Mouse (Mus musculus) midbrain, embryonic 15.5 days (tissue): ENCODE data around the gene CT030661.1. TPM values are rescaled to one million over a fixed set of nuclear protein-coding genes. Genes with fewer than 3 reads are reported as not detected.
"Not testable (repeated sequence)": the region's sequence is repeated elsewhere in the genome, so short reads cannot be mapped to it uniquely, and the experiment has no call there.

ENCODE experiments used
- ATAC-seq: fragments of 200-750 bp; cut with Nextera tagmentation; replicated peaks from 2 replicates; pipeline ENCODE4 v1.8.0; 2017; ENCODE audit warnings: moderate TSS enrichment
- H3K27ac ChIP-seq: fragments of 300-500 bp; sonication (generic); 2 replicates; pipeline ENCODE4 v1.5.1; 2015; ENCODE audit warnings: mild to moderate bottlenecking, inconsistent platforms
- H3K27me3 ChIP-seq: fragments of 300-500 bp; sonication (generic); replicated peaks from 2 replicates; pipeline ENCODE4 v1.6.1; 2015; ENCODE audit warnings: inconsistent platforms
- H3K36me3 ChIP-seq: fragments of 300-500 bp; sonication (generic); replicated peaks from 2 replicates; pipeline ENCODE4 v1.6.1; 2015; ENCODE audit warnings: inconsistent platforms
- H3K4me1 ChIP-seq: fragments of 300-500 bp; sonication (generic); 2 replicates; pipeline ENCODE4 v1.6.1; 2015; ENCODE audit warnings: inconsistent platforms
- H3K4me2 ChIP-seq: fragments of 300-500 bp; sonication (generic); 2 replicates; pipeline ENCODE4 v1.6.1; 2015; ENCODE audit warnings: inconsistent platforms, mild to moderate bottlenecking, moderate library complexity
- H3K4me3 ChIP-seq: fragments of 300-500 bp; sonication (generic); 2 replicates; pipeline ENCODE4 v1.5.1; 2015; ENCODE audit warnings: mild to moderate bottlenecking, inconsistent platforms
- H3K9ac ChIP-seq: fragments of 300-500 bp; sonication (generic); 2 replicates; pipeline ENCODE4 v1.6.1; 2015; ENCODE audit warnings: mild to moderate bottlenecking, inconsistent platforms
- H3K9me3 ChIP-seq: fragments of 300-500 bp; sonication (generic); 2 replicates; pipeline ENCODE4 v1.6.1; 2016; ENCODE audit warnings: inconsistent platforms
- WGBS: fragments of 180-500 bp; shearing (Covaris S2); methylation state at CpG from one replicate; pipeline ENCODE4 v1.1.7; 2015; ENCODE audit warnings: mixed read lengths; 5-methylcytosine and 5-hydroxymethylcytosine counted together
- polyA plus RNA-seq: library from polyadenylated mRNA; unstranded; fragments of >200 nt; fragmentation: Nextera tagmentation; extraction: Ambion mirVana; gene quantifications from 2 replicates; pipeline ENCODE4 v1.2.1, GENCODE M21; 2015

Gene CT030661.1
- 9.9 and 12.4 TPM in 2 replicates for polyA plus RNA-seq

DNA sequence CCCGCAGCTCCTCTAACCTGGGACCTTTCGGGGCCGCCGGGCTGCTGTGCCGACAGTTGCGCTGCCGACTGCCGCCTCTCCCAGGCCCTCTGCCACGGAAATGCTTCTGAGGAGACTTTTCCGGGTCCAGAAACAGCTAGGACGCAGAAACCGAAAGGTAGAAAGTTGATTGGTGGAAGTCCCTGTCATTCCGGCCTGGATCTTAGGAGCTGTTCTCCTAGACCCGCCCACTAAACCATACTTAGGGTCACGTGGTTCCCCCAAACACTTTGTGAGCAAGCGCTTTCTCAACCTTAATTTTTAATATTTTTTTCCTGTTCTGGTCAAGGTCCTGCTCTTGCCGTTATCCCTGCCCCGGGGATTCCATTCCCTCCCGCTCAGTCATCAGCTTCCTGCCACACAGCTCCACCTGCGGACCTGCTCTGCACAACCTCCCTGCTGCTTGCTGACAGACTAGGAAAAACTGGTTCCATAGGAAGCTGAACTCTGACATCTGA is at the start of gene CT030661.1:
Gene CT030661.1 (minus strand): TSS at position 108 of the 497 bp plus-strand sequence.
- not testable (repeated sequence) for H3K9me3 ChIP-seq, H3K4me1 ChIP-seq, H3K36me3 ChIP-seq, H3K27me3 ChIP-seq
- peak; percentile 99 for ATAC-seq
- peak within 1 kb of the TSS; percentile 67 for H3K9ac ChIP-seq
- H3K4me2 ChIP-seq, result peak within 1 kb of the TSS; percentile 56
- 0% methylated on average over 20 of the region's 20 CpGs for WGBS
- peak within 1 kb of the TSS; percentile 74 for H3K4me3 ChIP-seq
- peak within 1 kb of the TSS; percentile 80 for H3K27ac ChIP-seq

DNA sequence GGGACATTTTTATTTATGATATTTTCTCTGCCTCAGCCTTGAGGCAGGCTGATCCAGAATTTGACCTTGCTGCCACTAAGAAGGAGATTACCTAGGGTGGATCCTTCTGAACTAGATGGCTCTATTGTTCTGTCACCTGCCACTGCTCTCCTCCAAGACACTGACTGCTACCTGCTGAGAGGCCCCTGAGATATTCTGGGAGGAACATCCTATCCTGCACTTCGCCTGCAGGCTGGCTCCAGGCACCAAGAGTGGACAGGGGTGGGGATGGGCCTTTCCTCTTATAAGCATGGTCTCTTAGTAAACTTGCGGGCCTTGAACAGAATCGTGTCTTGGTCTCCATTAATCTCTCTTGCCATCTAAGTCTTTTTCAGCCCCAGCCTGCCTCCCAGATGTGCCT is 49.3 kb upstream of the CT030661.1 start:
- 100% methylated on average over 3 of the region's 3 CpGs for WGBS
- Histone ChIP-seq H3K27me3 (no peaks in the 10 kb centered on the region), H3K36me3 (peaks cover 13% of the 10 kb centered on the region), H3K4me3 (no peak overlapping the region), H3K9me3 (peaks cover 9% of the 10 kb centered on the region; the same call in 1 of the 2 replicates), H3K27ac (no peak overlapping the region), H3K4me1 (peaks cover 17% of the 10 kb centered on the region), H3K9ac (no peak overlapping the region), H3K4me2 (no peak overlapping the region)
- ATAC-seq, result no peak

DNA sequence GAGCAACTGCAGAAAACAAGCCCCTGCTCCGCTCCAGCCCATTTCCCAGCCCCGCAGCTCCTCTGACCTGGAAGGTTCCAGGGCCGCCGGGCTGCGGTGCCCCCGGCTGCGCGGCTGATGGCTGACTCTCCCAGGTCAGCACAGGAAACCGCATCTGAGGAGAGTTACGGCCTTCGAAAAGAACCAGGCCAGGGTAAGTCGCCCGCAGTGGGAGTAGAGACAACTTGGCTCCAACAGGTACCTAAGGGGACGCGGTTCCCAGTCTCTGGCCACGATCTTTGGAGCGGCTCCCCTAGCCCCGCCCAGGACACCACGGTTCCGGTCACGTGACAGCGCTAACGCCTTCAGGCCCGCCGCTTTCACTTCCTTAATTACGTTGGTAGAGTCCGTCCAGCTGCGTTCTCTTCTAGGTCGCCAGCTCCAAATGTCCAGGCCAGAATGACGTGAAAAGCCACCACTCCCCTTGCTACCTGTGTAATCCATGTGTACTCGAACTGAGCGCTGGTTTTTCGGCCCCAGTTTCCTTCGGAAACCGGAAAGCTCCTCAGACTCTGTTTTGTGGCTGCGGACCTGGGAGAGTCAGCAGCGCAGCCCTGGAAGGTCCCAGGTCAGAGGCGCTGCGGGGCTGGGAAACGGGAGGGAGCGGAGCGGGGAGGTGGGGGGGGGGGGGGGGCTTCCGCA is 46.6 kb upstream of the CT030661.1 start, which contains the start of the genes Zfp944 and Zfp758:
Gene Zfp944 (minus strand): TSS at position 300 of the 681 bp plus-strand sequence.
Gene Zfp758 (plus strand): TSS at position 353 of the 681 bp plus-strand sequence.
- under 1% methylated on average over 34 of the region's 43 CpGs for WGBS
- Histone ChIP-seq H3K4me1 (peaks cover 17% of the 10 kb centered on the region), H3K4me3 (peak within 1 kb of the TSS; percentile 62)

DNA sequence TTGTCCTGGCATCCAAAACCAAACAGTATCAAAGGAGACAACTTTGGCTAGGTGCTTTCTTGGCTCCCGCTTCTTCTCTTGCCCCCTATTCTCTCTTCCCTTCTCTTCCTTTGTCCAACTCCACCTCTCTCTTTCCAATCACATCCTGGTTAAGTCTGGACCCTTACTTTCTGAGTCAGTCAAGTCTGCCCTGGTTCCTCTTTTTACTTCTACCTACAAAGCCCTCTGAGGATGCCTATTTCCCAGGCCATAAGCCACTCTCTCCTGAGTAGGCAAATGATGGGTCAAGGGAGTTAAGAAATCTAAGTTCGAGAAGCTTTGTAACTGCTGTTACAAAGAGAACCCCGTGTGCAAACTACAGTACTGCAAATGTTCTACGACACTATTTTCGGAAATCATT is 45.9 kb upstream of the CT030661.1 start:
- no peak overlapping the region for H3K27ac ChIP-seq
- peak; percentile 31 for ATAC-seq
- peak overlapping the region; percentile 62 for H3K4me3 ChIP-seq
- no peaks in the 10 kb centered on the region for H3K27me3 ChIP-seq
- H3K4me1 ChIP-seq, result peaks cover 17% of the 10 kb centered on the region
- peak overlapping the region; percentile 61 for H3K9ac ChIP-seq
- H3K36me3 ChIP-seq, result 0 out of 2 replicates have a peak, but pooled peaks cover 7% of the 10 kb centered on the region
- H3K4me2 ChIP-seq, result peak overlapping the region; percentile 65
- peaks cover 3% of the 10 kb centered on the region; the same call in 1 of the 2 replicates for H3K9me3 ChIP-seq
- WGBS, result 34% methylated on average over 5 of the region's 5 CpGs

More for the DNA sequence above, 46.6 kb upstream of the CT030661.1 start, which contains the start of the genes Zfp944 and Zfp758:
- not testable (repeated sequence) for H3K36me3 ChIP-seq, H3K9me3 ChIP-seq, H3K27me3 ChIP-seq
- peak within 1 kb of the TSS; percentile 65 for H3K4me2 ChIP-seq
- peak within 1 kb of the TSS; percentile 77 for H3K27ac ChIP-seq
- peak; percentile 97 for ATAC-seq
- peak within 1 kb of the TSS; percentile 61 for H3K9ac ChIP-seq

DNA sequence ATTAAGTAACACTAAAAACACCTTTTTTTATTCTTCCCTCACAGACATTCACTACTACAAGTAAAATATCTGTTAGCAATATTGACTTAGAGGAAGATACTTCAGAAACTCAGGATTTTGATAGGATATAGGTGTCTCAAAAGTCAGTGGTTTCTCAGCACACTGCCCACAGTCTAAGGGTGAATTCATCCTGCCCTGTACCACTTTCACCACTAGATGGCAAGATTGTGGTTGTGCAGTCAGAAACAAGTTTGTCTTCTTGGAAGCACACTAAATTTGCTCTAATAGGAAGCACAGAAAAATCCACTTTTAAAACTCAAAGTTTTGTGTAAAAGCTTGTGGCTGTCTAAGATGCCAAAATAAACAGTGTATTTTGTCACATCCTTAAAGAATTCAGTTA is 38.2 kb upstream of the CT030661.1 start:
- Histone ChIP-seq H3K9ac (no peak overlapping the region), H3K27ac (no peak overlapping the region), H3K27me3 (no peaks in the 10 kb centered on the region), H3K4me3 (no peak overlapping the region), H3K4me1 (no peaks in the 10 kb centered on the region), H3K9me3 (no peaks in the 10 kb centered on the region), H3K36me3 (0 out of 2 replicates have a peak, but pooled peaks cover 13% of the 10 kb centered on the region), H3K4me2 (no peak overlapping the region)
- ATAC-seq, result no peak

DNA sequence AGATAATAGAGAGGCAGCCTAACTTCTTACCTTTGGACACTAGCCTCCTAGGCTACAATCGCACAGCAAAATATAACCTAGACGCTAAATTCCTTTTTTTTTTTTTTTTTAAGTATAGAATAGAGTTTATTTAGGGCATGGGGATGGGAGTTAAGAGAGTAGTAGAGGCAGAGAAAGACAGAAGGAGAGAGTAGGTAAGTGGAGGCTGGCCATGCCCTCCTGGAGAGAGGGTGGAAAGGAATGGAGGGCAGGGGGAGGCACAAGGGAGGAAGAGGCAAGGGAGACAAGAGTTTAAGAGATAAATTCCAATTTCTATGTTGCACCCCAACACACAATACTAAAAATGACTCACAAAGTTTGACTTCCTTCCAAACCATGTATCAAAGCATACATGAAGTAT is 610 bp upstream of the CT030661.1 start:
- H3K27me3 ChIP-seq, H3K36me3 ChIP-seq, H3K4me1 ChIP-seq, ATAC-seq, H3K9me3 ChIP-seq: not testable (repeated sequence)
- H3K9ac ChIP-seq, result peak overlapping the region; percentile 44; the same call in 1 of the 2 replicates
- H3K27ac ChIP-seq, result peak overlapping the region; percentile 80
- H3K4me2 ChIP-seq, result peak overlapping the region; percentile 56
- WGBS, result 20% methylated on average over 2 of the region's 2 CpGs
- peak overlapping the region; percentile 74 for H3K4me3 ChIP-seq

DNA sequence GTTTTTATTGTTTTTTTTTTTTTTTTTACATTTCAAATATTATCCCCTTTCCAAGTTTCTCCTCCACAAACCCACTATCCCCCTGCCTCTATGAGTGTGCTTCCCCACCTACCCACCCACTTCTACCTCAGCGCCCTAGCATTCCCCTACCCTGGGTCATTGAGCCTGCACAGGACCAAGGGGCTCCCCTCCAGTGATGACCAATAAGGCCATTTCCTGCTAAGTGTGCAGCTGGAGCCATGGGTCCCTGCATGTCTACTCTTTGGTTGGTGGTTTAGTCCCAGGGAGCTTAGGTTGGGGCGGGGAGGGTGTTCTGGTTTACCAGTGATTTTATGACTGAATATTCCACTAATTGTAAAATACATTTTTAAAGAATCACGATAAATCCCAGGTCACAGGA is 418 bp downstream of the CT030661.1 start:
- not testable (repeated sequence) for H3K4me1 ChIP-seq, H3K27me3 ChIP-seq, H3K9me3 ChIP-seq, H3K36me3 ChIP-seq
- ATAC-seq, result peak; percentile 82
- peak overlapping the region; percentile 74 for H3K4me3 ChIP-seq
- H3K27ac ChIP-seq, result peak overlapping the region; percentile 80
- peak overlapping the region; percentile 67 for H3K9ac ChIP-seq
- WGBS, result 0% methylated on average over 3 of the region's 3 CpGs
- peak overlapping the region; percentile 56 for H3K4me2 ChIP-seq

Other genes with a start within 250 kb of the CT030661.1 start
- gene Zfp947, start 148.6 kb downstream of the CT030661.1 start, polyA plus RNA-seq, result 2.0 and 2.2 TPM in 2 replicates
- 4.0 and 4.3 TPM in 2 replicates for gene Zfp994, start 89.2 kb downstream of the CT030661.1 start, polyA plus RNA-seq
- gene Zfp944, start 46.6 kb upstream of the CT030661.1 start, polyA plus RNA-seq, result 12.2 and 12.6 TPM in 2 replicates
- 9.7 and 10.9 TPM in 2 replicates for gene Zfp758, start 46.6 kb upstream of the CT030661.1 start, polyA plus RNA-seq
- gene Zfp946, start 109.4 kb upstream of the CT030661.1 start, polyA plus RNA-seq, result 32.0 and 35.2 TPM in 2 replicates